Mouse (Mus musculus) cerebellum, adult 8-10 months (tissue): ENCODE data around the gene Slc22a18.

Experiments used
- DNase-seq: peaks from one replicate; pipeline ENCODE4 v3.0.0; 2022

Slc22a18 gene

DNA sequence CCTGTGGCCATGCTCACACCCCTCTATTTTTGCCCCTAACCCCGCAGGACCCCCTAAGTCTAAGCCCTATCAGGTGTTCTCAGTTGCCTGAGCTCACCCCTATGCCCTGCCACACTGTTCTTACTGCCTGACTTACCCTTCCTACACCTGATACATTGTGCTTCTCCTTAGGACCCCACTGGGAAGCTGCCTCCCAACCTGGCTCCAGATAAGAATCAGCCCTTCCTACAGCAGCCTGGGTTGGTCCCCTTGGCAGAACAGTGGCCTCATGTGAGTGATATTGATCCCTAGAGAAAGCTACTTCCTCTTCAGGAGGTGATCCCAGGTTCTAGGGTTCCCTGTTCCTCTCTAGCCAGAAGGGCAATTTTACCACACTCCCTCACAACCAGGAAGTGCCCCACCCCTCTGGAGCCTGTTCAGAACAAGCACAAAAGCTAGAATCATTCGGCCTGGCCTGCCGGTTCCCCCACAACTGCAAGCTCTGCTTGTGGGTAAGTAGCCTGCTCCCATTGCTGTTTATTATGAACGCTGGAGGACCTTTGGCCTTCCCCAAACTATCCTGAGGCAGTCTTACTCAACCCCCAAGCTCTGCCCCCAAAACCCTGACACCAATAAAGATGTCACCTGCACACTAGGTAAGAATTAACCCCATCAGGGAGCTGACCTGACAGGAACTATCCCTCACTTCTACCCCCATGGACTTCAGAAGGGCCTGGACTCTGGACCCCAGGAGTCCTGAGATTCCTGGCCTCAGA is at the start of gene Slc22a18:
TSS of gene Slc22a18 (plus strand) at position 390 of the 755 bp plus-strand sequence.
- no peak for DNase-seq

DNA sequence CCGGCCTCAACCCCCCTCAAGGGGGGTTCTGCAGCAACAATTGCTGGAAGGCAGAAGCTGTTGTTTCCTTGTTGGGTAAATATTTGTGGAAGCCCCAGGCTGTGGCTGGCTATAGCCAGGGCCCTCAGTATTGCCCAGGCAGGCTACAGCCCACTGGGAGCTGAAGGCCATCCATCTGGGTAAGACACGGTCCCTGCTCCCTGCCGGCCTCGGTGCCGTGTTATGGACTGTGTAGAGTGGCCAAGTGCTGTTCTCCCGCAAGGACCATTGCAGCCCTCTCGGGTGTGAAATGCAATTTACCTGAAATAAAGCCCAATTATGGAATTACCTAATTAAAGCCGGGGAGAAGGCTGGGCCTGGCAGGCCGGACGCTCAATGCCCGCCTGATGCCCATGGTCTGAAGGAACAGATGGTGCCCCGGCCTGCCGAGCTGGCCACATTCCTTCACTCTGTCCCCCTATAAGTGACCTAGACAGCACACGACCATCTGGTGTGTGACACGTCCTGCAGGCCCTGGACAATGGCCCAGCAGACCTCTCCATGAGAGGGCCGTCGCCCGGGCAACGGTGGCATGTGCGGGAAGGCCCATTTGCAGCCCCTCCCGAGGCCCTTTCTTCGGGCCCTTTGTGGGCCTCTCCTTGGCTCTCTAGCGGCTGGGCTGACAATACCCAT is 45.3 kb upstream of the Slc22a18 start:
- peak; percentile 95 for DNase-seq

DNA sequence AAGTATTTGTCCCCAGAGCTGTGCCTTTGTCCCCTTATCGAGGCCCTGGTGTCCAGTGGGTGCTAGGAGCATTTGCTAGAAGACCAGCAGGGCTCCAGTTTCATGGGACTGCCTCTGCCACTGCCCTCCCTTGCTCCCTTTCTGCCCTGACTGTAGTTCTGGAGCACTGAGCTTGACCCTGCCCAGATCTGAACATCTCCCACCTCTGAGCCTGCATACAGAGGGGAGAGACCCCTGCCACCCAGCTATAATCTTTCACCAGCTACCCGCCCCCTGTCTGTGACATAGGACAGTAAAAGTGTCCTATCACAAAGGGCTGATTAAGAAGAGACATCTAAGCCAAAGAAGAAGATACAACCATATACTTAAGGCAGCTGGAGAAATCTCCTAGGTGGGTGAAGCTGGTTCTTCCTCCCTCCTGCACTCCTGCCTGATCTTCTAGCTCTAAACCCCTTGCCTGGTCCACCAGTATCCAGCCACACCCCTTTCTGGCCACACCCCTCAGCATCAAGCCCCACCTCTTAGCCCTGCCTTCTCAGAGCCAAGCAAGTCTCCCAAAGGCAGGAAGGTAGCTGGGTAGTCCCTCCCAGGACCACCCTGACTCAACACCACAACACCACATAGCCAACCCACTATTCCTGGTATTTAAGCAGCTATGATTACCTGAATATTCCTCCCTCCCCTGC is 44.6 kb upstream of the Slc22a18 start:
- no peak for DNase-seq

DNA sequence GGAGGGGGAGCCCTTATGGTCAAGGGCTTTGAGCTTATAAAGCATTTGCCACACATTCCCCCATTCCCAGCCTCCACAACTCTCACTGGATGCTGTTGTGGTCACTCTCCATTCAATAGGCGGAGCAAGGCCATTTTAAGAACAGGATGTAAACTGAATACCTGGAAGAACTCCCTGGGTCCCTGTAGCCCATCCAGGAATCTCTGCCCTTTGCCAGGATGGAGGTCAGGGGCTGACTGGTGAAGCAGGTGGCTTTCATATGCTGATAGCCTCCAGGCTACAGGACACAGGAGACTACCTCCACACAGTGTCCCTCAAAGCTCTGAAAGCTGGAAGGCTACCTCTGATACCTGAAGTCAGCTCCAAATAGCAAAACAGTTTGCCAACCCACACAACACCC is 40.9 kb upstream of the Slc22a18 start:
- DNase-seq: no peak

DNA sequence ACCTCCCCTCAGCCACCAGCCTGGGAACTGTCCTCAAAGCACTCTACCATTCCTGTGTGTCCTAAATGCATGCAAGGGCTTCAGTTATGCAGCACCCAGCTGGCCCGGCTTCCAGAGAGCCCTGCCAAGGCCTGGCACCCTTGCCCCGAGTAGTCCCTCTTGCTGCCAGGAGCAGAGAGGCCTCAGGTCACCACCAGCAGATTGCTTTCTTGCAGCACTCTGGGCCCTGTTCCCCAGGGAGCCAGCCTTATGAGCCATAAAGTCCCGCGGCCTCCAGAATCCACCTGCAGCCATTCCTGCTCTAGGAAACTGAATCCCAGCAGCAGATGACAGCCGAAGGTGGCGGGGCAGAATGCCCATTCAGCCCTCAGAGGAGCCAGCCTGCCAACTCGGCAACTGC is 40.2 kb upstream of the Slc22a18 start:
- peak; percentile 49 for DNase-seq

DNA sequence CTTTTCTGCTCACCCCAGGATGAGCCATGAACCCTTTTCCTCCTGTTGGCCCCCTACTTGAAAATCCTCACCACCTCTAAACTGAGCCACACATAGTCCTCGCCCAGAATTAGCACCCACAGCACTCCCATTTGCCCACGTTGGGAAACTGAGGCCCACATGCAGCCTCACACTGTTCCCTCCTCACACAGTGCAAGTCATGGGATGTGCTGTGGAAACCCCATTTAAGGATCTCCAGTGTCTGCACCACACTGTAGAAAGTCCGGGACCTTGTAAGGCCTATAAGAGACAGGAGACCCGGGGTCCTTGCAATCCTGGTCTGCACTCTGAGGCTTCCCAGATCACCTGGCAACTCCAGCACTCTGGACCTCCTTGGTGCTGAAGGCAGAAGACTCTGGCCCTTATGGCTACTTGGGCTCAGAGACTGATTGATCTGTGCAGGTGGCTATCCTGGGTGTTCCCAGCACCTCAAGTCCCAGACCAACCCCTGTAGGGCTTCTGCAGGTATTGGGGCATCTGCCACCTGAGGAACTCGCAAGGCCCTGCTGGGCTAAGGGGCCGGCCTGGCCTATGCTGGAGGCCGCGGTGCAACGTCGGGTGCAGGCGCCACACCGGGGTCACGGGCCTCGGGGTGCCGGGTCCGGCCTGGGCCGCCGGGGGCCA is 36.2 kb upstream of the Slc22a18 start:
- DNase-seq: no peak

DNA sequence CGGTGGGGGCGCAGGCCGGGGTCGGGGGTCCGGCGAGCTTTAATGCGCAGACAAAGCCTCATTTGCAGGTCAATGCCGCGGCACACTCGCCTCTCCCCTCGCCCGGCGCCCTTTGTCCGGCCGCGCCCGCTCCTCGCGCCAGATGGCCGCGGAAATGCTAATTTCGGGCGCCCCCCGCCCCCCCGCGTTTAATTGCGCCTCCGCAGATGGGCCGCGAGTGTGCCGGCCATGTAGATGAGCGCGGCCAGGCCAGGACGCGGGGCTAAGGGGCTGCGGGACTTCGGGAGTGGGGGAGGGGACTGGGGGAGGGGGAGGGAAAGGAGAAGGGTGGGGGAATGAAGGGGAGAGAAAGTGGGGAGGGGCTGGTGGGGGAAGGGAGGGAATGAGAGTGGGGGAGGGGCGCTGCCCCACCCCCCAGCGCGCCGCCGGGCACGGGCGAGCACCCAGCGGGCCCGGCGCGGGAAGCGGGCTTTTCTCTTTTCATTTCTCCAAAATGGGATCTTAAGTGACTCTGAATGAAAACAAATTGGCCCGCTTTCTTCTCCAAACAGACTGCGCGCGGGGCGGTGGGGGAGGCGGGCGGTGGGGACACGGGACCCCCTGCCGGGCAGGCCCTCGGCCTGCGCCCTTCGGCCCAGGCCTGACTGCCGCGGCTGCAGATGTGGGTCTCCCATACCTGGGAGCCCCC is 35.5 kb upstream of the Slc22a18 start:
- no peak for DNase-seq

DNA sequence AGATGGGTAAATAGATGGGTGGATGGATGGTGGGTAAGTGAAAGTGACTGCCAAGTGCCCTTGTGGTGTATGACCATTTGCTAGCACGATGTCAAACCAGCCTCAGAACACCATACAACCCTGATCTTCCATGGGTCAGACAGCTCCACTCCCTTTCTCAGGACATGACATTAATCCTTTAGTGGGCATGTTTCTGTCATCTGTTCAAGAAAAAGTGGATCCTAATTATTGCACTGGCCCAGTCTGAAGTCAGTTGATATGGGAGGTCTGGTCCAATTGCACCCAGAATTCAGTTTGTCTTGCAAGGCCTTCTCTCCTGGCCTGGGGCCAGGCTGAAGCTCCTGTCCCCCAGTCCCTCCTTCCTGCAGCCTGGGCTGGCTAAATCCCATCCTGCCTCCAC is 34.6 kb upstream of the Slc22a18 start:
- DNase-seq: no peak

DNA sequence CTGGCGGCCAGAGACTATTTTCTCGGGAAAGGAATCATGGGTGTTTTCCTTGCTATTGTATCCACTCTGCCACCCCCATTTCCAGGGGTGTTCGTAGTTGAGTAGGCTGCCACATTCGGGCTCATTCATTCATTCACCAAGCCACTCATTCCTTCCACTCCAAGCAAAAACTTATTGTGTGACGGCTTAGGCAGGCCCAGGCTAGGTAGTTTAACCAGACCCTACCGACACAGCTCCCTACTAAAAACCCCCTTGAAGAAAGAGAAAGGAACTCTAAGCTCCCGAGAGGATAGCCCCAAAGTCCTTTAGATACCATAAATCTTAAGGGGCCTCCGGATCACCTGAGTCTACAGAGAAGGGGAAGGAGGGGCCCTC is 29.0 kb upstream of the Slc22a18 start:
- no peak for DNase-seq

DNA sequence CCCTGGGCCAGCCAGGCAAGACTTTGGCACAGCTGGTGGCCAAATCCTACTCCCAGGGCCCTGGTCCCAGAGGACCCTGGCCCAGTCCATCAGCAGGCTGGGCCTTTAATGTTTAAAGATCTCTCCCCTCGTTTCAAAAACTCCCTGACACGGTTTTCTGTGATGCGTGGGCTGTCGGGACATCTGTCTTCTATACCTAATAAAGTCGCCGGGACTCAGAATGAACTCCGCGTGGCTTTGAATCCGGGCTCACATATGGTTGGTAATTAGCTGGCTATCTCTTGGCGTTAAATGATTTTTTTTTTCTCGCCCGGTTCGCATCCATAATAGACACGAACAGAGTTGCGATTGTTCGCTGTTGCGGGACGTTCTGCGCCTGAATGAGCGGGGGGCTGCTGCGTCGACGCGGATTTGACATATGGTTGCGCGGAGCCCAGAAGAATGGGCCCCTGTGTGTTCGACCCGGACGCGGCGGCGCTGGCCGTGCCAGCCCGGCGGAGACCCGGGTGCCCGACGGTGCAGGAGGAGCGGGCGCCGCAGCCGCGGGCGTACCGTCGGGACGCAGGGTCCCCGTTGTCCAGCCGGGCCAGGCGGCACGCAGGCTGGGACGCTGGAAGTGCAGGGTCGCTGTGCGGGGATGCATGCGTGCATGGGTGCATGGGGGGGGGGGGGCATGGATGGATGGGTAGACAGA is 28.4 kb upstream of the Slc22a18 start:
- no peak for DNase-seq

DNA sequence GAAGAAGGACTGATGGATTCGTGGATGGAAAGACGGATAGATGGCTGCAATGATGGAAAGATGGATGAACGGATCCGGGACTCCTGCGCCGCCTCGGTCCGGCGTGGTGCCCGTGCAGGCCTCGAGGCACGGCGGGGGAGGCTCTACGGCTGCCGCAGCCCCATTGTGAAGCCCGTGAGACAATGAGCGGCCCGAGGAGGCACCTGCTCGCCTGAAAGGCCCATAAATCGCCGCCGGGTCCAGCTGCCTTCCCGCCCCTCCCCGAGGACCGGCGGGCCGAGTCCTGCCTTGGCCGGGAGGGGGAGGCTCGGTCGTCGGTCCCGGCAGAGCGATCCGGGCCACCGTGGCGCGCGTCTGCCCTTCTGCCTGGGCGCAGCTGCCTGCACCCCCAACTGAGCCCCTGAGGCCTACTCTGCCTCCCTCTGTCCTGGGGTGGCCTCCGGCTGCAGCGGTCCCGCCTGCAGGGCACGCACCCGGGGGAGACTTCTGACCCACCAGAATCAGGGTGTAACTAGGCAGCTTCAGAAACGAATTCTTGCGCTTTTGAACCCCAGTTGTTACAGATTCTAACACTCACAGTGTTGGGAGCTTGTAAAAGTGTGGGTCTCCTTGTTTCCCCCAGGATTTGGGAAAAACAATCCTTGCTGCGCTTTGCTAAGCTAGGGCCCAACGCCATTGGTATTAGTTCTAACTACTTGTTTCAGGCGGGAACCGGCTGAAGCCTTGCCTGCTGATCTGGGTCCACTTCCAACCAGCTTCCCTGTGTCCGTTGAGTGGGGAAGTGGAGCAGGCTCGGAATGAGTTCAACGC is 27.7 kb upstream of the Slc22a18 start:
- no peak for DNase-seq

DNA sequence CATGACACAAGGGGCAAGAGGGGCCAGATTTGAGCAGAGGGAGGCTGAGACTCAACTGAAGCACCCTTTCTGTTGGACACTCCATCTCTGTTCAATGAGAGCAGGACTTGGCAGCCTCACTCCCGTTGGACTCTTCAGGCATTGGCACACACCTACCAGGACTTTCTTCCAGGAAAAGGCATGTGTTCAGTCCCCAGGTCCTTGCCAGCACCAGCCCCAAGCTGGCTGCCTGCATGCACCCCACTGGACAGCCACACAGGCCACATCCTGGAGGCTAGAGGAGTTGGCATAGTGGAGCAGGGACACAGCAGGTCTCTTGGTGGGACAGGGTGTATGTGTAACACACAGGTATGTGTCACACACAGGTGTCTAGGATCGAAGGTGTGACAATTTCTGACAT is 26.4 kb upstream of the Slc22a18 start:
- peak; percentile 80 for DNase-seq

DNA sequence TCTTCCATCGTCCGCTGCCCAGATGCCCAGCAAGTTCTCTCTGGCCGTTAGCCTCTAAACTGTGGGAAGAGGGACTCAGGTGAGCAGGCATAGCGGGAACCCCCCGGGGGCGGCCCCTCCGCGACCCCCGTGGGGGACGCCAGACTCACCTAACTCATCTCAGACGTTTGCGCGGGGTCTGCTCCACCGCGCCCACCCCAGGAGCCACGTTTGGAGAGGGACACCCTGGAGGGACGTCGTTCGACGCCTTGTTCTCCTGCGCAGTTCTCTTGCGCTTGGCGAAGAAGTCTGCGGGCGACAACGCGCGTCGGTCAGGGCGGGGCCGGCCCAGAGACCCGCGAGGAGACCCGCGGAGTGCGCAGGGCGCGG is 14.6 kb upstream of the Slc22a18 start:
- DNase-seq: no peak

DNA sequence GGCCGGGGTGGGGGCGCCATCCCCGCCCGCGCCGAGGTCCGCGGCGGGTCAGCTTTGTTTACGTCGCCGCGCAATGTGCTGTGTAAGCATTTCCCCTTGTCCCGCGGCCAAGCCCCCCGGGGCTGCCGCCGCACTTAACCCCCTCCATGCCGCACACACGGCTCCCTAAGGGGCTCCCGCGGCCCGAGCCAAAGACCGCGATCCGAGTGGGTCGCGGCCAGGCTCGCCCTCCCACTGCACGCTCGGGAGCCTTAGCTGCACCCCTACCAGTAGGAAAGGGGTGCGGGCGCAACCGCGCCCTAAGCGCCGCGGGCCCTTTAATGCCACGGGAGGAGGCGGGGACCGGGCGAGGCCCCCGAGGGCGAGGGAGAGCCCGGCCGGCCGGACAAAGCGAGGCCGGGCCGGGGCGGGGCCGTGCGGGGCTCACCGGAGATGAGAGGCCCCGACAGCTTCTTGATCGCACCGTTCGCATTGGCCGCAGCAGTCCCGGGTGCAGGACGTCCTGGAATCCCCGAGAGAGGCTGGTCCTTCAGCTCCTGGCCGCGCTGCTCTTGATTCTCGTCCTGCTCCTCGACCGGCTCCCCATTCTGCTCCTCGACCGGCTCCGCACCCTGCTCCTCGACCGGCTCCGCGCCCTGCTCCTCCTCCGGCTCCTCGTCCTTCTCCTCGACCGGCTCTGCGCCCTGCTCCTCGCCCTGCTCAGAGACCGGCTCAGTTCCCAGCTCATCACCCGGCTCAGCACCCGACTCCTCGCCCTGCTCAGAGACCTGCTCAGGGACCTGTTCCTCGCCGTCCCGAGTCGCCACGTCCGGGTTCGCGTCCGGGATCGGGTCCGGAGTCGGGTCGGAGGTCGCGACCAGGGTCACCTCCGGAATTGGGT is 14.0 kb upstream of the Slc22a18 start:
- DNase-seq: no peak

DNA sequence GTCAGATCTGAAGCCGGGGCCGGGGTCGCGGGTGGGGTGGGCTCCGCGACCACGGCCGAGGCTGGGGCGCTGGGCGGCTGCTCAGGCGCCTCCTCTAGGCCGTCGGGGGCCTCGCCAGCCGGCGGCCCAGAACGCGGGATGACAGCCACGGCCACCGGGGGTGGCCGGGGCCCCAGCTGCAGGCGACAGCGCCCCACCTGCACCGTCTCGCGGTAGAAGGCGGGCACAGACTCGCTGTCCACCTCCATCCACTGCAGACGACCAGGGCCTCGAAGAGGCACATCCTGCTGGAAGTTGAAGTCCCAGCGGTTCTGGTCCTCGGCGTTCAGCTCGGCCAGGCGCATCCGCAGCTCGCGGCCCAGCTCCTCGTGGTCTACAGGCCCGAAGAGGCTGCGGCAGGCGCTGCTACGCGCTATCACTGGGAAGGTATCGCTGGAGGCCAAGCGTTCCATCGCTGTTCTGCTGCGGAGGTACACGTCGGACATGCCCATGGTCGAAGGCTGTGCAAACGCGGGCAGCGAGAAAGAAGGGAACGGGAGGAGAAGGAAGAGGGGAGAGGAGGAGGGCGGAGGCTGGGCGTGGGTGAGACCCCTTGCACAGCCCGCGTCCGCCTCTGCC is 13.2 kb upstream of the Slc22a18 start:
- no peak for DNase-seq

DNA sequence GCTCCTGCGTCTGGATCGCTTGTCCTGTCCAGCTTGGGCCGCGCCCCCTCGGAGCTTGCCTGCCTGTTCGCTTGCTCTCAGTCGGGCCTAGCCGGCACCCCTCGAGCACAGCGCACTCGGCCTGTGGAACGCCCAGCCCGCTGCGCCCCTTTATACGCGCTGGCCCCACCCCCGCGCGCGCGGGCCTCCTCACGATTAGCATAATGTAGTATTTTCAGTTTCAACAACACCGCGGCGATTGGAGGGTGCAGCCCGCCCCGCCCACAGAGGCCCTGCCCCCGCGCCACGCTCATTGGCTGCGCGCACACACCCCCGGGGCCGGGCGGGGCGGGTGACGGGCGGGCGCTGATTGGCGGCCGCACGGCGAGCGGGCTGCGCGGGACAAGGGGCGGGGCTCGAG is 12.7 kb upstream of the Slc22a18 start, which contains the start of gene Cdkn1c:
TSS of gene Cdkn1c (minus strand) at position 177 of the 400 bp plus-strand sequence.
- DNase-seq: no peak

DNA sequence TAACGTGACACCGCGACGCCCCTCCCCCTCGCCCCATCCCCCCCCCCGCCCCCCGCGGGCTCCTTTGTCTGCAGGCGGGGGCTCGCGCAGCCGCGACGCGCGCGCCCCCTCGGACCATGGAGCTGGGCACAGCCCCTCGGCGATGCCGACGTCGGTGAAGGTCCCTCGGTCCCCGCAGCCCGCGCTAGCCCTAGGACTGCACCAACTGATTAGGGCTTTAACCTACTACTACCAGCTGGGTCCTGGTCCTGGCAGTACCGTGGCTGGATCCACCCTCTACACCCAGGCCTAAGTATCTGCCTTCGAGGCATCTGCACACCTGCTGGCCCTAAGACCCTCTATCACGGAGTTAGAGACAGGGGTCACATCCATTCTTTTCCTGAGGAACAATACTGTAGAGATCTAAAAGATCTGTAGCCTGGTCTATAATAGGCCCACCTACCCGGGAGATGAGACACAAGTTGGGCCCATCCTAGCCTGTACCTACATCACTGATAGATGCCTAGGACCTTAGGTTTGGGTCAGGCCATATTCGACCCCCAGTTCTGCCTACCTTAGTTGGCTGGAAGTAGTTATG is 12.2 kb upstream of the Slc22a18 start:
- no peak for DNase-seq

DNA sequence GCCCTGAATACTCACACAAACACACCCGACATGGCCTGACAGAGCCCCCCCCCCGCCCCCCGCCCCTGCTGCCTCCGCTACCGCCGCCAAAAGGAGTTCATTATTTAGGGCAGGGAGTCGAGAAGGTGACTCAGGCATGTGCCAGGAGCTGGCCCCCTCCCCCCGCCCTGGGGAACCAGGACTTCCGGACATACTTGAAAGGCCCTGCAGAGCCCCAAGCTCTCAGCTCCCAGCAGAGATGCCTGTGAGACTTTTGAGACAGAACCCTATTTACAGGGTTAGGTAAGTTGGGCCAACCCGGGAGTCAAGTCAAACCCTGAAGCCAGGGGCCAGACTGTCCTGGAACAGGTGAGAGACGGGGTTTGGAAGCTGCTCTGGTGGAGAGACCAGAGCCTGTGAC is 11.6 kb upstream of the Slc22a18 start:
- no peak for DNase-seq

DNA sequence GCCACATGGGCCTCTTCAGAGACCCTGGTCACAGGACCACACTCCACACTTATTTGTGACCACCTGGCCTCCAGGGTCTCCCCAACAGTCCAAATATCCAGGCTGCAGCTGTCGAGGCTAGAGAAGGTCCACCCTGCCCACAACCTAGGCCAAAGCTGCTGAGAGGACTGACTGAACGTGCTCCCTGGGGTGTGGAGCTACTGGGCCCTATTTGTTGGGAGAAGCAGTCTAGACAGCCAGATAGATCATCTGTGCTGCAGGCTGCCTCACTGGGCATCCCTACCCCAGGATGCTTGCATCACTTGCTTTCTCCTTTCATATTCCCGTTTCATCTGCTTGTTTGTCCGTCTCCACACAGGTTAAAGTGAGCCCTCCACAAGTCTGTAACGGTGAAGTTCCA is 11.0 kb upstream of the Slc22a18 start:
- no peak for DNase-seq
